Mouse (Mus musculus): Measurements from ENCODE around the gene Socs4. TPM values are rescaled to one million over a fixed set of nuclear protein-coding genes. Genes with fewer than 3 reads are reported as not detected.

Gene Socs4
- polyA plus RNA-seq, 1 experiment, result 1.6 TPM

DNA sequence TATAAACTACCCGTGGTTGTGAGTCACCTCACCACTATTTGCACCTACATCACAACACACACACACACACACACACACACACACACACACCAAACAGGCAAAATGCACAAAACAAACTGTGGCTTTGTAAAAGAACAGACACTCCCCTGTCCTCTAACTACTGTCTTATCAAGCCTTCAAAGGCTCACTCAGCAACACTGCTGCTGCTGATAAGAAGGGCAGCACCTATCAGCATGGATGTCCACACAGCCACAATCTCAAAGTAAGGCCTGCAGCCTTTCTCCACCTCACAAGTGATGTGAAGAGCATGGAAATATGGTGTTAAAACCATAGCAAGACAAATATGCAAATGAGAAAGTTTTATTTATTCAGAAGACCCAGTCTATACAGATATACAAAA is 36.1 kb upstream of the Socs4 start:
- no peak overlapping the region for H3K4me3 ChIP-seq (ENCODE audit: control insufficient read depth, low read depth, low read length)
- H3K27ac ChIP-seq (ENCODE audit: control insufficient read depth, insufficient read depth, low read depth, low read length), result no peak overlapping the region
- TF ChIP-seq POLR2A (IDR thresholded peaks at IDR 0.05; ENCODE audit: control insufficient read depth, low read depth, low read length) (no peak), CTCF (IDR thresholded peaks at IDR 0.05; ENCODE audit: control insufficient read depth, insufficient read depth, insufficient replicate concordance, low read depth, low read length) (no peak)
- H3K27me3 ChIP-seq (ENCODE audit: control insufficient read depth, insufficient read depth, low read length), result no peaks in the 10 kb centered on the region
- no peaks in the 10 kb centered on the region; the same call in 1 of the 2 replicates for H3K36me3 ChIP-seq (ENCODE audit: control insufficient read depth, insufficient read depth, low read length)
- no peaks in the 10 kb centered on the region for H3K4me1 ChIP-seq (ENCODE audit: control insufficient read depth, insufficient read depth, low read length)

DNA sequence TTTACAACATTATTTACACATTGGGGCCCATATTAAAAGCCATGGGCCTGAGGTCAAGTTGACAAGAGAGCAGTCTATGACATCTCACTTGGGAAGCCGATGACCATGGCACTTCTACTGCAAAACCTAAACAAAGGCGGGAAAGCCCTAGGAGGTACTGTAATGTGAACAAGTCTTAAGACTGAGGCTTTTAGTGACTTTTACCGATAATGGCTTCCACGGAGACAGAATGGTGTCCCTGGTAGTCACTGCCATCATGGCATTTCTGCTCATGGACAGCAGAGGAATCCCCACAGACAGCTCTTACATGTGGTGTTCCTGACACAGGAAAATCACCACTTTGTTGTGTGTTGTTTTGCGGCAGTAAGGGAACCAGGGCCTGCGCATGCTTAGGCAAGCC is 35.7 kb upstream of the Socs4 start:
- Histone ChIP-seq H3K27ac (ENCODE audit: control insufficient read depth, insufficient read depth, low read depth, low read length) (no peak overlapping the region), H3K36me3 (ENCODE audit: control insufficient read depth, insufficient read depth, low read length) (no peaks in the 10 kb centered on the region; the same call in 1 of the 2 replicates), H3K27me3 (ENCODE audit: control insufficient read depth, insufficient read depth, low read length) (no peaks in the 10 kb centered on the region), H3K4me1 (ENCODE audit: control insufficient read depth, insufficient read depth, low read length) (no peaks in the 10 kb centered on the region), H3K4me3 (ENCODE audit: control insufficient read depth, low read depth, low read length) (no peak overlapping the region)
- TF ChIP-seq CTCF (IDR thresholded peaks at IDR 0.05; ENCODE audit: control insufficient read depth, insufficient read depth, insufficient replicate concordance, low read depth, low read length) (no peak), POLR2A (IDR thresholded peaks at IDR 0.05; ENCODE audit: control insufficient read depth, low read depth, low read length) (no peak)

- no peaks in the 10 kb centered on the region for H3K27me3 ChIP-seq (ENCODE audit: control insufficient read depth, insufficient read depth, low read length)
- no peaks in the 10 kb centered on the region for H3K4me1 ChIP-seq (ENCODE audit: control insufficient read depth, insufficient read depth, low read length)
- no peak overlapping the region for H3K4me3 ChIP-seq (ENCODE audit: control insufficient read depth, low read depth, low read length)
- no peak overlapping the region for H3K27ac ChIP-seq (ENCODE audit: control insufficient read depth, insufficient read depth, low read depth, low read length)
- TF ChIP-seq CTCF (IDR thresholded peaks at IDR 0.05; ENCODE audit: control insufficient read depth, insufficient read depth, insufficient replicate concordance, low read depth, low read length), result no peak
- no peak for TF ChIP-seq POLR2A (IDR thresholded peaks at IDR 0.05; ENCODE audit: control insufficient read depth, low read depth, low read length)
- H3K36me3 ChIP-seq (ENCODE audit: control insufficient read depth, insufficient read depth, low read length), result no peaks in the 10 kb centered on the region; the same call in 1 of the 2 replicates
Observed at GRCm38 (mm10) chr14:47242753-47243152, 34.0 kb upstream of the Socs4 start.

GRCm38 (mm10) chr14:47249839-47250238 is 26.9 kb upstream of the Socs4 start:
- no peaks in the 10 kb centered on the region for H3K4me1 ChIP-seq (ENCODE audit: control insufficient read depth, insufficient read depth, low read length)
- no peak overlapping the region for H3K4me3 ChIP-seq (ENCODE audit: control insufficient read depth, low read depth, low read length)
- H3K27ac ChIP-seq (ENCODE audit: control insufficient read depth, insufficient read depth, low read depth, low read length), result no peak overlapping the region
- no peaks in the 10 kb centered on the region; the same call in 1 of the 2 replicates for H3K36me3 ChIP-seq (ENCODE audit: control insufficient read depth, insufficient read depth, low read length)
- TF ChIP-seq CTCF (IDR thresholded peaks at IDR 0.05; ENCODE audit: control insufficient read depth, insufficient read depth, insufficient replicate concordance, low read depth, low read length), result no peak
- TF ChIP-seq POLR2A (IDR thresholded peaks at IDR 0.05; ENCODE audit: control insufficient read depth, low read depth, low read length), result no peak
- no peaks in the 10 kb centered on the region for H3K27me3 ChIP-seq (ENCODE audit: control insufficient read depth, insufficient read depth, low read length)

- Histone ChIP-seq H3K4me3 (ENCODE audit: control insufficient read depth, low read depth, low read length) (no peak overlapping the region), H3K36me3 (ENCODE audit: control insufficient read depth, insufficient read depth, low read length) (no peaks in the 10 kb centered on the region)
- TF ChIP-seq CTCF (IDR thresholded peaks at IDR 0.05; ENCODE audit: control insufficient read depth, insufficient read depth, insufficient replicate concordance, low read depth, low read length) (no peak), POLR2A (IDR thresholded peaks at IDR 0.05; ENCODE audit: control insufficient read depth, low read depth, low read length) (no peak)
Observed at GRCm38 (mm10) chr14:47264866-47265265, 11.9 kb upstream of the Socs4 start.

GRCm38 (mm10) chr14:47265829-47266228 is 10.9 kb upstream of the Socs4 start:
- no peaks in the 10 kb centered on the region for H3K4me1 ChIP-seq (ENCODE audit: control insufficient read depth, insufficient read depth, low read length)
- H3K4me3 ChIP-seq (ENCODE audit: control insufficient read depth, low read depth, low read length), result no peak overlapping the region
- no peak overlapping the region for H3K27ac ChIP-seq (ENCODE audit: control insufficient read depth, insufficient read depth, low read depth, low read length)
- H3K27me3 ChIP-seq (ENCODE audit: control insufficient read depth, insufficient read depth, low read length), result no peaks in the 10 kb centered on the region
- TF ChIP-seq CTCF (IDR thresholded peaks at IDR 0.05; ENCODE audit: control insufficient read depth, insufficient read depth, insufficient replicate concordance, low read depth, low read length), result no peak
- no peak for TF ChIP-seq POLR2A (IDR thresholded peaks at IDR 0.05; ENCODE audit: control insufficient read depth, low read depth, low read length)
- H3K36me3 ChIP-seq (ENCODE audit: control insufficient read depth, insufficient read depth, low read length), result no peaks in the 10 kb centered on the region

More at GRCm38 (mm10) chr14:47264866-47265265, 11.9 kb upstream of the Socs4 start:
- Histone ChIP-seq H3K27me3 (ENCODE audit: control insufficient read depth, insufficient read depth, low read length) (no peaks in the 10 kb centered on the region), H3K27ac (ENCODE audit: control insufficient read depth, insufficient read depth, low read depth, low read length) (no peak overlapping the region), H3K4me1 (ENCODE audit: control insufficient read depth, insufficient read depth, low read length) (no peaks in the 10 kb centered on the region)

- no peak overlapping the region for H3K27ac ChIP-seq (ENCODE audit: control insufficient read depth, insufficient read depth, low read depth, low read length)
- H3K36me3 ChIP-seq (ENCODE audit: control insufficient read depth, insufficient read depth, low read length), result no peaks in the 10 kb centered on the region
- H3K4me1 ChIP-seq (ENCODE audit: control insufficient read depth, insufficient read depth, low read length), result no peaks in the 10 kb centered on the region
- H3K4me3 ChIP-seq (ENCODE audit: control insufficient read depth, low read depth, low read length), result no peak overlapping the region
- no peaks in the 10 kb centered on the region for H3K27me3 ChIP-seq (ENCODE audit: control insufficient read depth, insufficient read depth, low read length)
- no peak for TF ChIP-seq POLR2A (IDR thresholded peaks at IDR 0.05; ENCODE audit: control insufficient read depth, low read depth, low read length)
- TF ChIP-seq CTCF (IDR thresholded peaks at IDR 0.05; ENCODE audit: control insufficient read depth, insufficient read depth, insufficient replicate concordance, low read depth, low read length), result no peak
Observed at GRCm38 (mm10) chr14:47269056-47269455, 7.7 kb upstream of the Socs4 start.

DNA sequence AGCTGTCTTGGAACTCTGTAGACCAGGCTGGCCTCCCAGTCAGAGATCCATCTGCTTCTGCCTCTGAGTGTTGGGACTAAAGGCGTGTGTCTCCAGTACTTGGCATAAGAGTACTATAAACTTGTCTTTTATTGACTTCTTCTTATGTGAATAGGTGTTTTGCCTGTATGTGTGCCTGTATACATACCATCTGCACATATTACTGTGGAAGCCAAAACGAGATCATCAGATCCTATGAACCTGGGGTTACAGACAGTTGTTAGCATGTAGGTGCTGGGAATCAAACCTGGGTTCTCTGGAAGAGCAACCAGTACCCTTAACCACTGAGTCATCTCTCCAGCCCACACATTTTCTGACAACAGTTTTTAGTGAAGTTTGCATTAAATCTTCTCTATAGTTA is 7.0 kb upstream of the Socs4 start:
- Histone ChIP-seq H3K27me3 (ENCODE audit: control insufficient read depth, insufficient read depth, low read length) (no peaks in the 10 kb centered on the region), H3K4me1 (ENCODE audit: control insufficient read depth, insufficient read depth, low read length) (no peaks in the 10 kb centered on the region), H3K36me3 (ENCODE audit: control insufficient read depth, insufficient read depth, low read length) (no peaks in the 10 kb centered on the region), H3K4me3 (ENCODE audit: control insufficient read depth, low read depth, low read length) (no peak overlapping the region), H3K27ac (ENCODE audit: control insufficient read depth, insufficient read depth, low read depth, low read length) (no peak overlapping the region)
- TF ChIP-seq CTCF (IDR thresholded peaks at IDR 0.05; ENCODE audit: control insufficient read depth, insufficient read depth, insufficient replicate concordance, low read depth, low read length) (no peak), POLR2A (IDR thresholded peaks at IDR 0.05; ENCODE audit: control insufficient read depth, low read depth, low read length) (no peak)
